Mouse (Mus musculus): ENCODE measurements around the gene Stam2.

DNA sequence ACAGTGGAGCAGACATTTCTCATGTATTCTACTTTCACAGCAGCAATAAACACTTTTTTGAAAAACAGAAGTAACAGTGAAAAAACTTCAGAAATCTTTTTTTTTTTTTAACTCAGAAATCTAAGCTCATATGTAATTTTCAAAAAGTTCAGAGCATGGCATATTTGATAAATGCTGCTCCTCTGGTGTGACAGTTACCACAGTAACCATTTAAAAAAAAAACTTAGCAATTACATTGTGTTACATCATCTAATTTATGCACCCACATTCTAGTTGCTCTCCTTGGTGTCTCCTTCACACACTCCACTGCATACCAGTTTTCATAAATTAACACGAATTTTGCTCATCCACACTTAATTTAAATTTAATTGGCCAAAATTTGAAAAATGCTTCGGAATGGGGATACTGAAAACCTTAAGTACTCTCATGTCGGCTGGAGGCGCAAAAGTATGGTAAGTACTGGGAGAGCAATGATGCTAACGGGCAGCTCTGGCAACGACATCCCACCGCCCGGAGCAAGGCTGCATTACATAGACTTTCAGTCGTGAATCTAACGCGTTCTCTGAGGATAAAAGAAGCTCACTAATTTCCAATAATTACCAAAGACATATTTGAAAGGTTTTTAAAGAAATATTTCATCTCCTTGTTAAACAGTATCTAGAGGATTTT is 40.6 kb downstream of the Stam2 start:
- no peak for TF ChIP-seq CTCF (IDR thresholded peaks at IDR 0.05; ENCODE audit: insufficient read depth, low read depth, low read length)
- TF ChIP-seq POLR2A (IDR thresholded peaks at IDR 0.05; ENCODE audit: insufficient read depth, low read depth, low read length), result no peak
